Mouse (Mus musculus): ENCODE results near the gene Tmco1. TPM values are rescaled to one million over a fixed set of nuclear protein-coding genes. Genes with fewer than 3 reads are reported as not detected.
"Not testable (repeated sequence)": the region's sequence is repeated elsewhere in the genome, so short reads cannot be mapped to it uniquely, and the experiment has no call there.

The Tmco1 gene
- total RNA-seq, 2 experiments from 2014 or later = 46.0 to 51.6 TPM

GRCm38 (mm10) chr1:167331106-167331505, 22.9 kb downstream of the Tmco1 start:
- DNase-seq (ENCODE audit: low spot score in 2 of 2) = no peak

- DNase-seq (ENCODE audit: low spot score in 2 of 2) = no peak
Observed at GRCm38 (mm10) chr1:167336398-167336797, 28.2 kb downstream of the Tmco1 start.

- peak; percentile 93 to 94 for DNase-seq (ENCODE audit: low spot score in 2 of 2)
Observed at GRCm38 (mm10) chr1:167337463-167338095, 29.4 kb downstream of the Tmco1 start.

DNA sequence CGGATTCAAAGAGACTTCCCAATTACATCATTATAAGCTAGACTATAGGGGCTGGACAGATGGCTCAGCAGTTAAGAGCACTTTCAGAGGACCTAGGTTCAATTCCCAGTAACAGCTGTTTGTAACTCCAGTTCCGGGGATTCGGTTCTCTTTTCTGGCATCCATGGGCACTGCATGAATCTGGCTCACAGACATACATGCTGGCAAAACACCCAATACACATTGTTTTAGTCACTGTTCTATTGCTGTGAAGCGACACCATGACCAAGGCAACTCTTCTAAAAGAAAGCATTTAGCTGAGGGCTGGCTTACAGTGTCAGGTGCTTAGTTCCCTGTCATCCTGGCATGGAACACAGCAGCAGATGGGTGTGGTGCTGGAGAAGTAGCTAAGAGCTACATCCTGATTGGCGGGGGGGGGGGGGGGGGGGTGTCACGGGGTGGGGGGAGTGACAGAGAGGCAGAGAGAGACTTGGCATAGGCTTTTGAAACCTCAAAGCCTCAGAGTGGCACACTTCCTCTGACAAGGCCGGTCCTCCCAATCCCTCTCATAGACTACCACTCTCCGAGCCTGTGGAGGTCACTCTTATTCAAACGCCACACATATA, 31.1 kb downstream of the Tmco1 start:
- no peak for DNase-seq (ENCODE audit: low spot score in 2 of 2)

- no peak for DNase-seq (ENCODE audit: low spot score in 2 of 2)
Observed at GRCm38 (mm10) chr1:167340111-167340787, 32.1 kb downstream of the Tmco1 start.

GRCm38 (mm10) chr1:167340910-167341528, 32.8 kb downstream of the Tmco1 start:
- no peak for DNase-seq (ENCODE audit: low spot score in 2 of 2)

DNA sequence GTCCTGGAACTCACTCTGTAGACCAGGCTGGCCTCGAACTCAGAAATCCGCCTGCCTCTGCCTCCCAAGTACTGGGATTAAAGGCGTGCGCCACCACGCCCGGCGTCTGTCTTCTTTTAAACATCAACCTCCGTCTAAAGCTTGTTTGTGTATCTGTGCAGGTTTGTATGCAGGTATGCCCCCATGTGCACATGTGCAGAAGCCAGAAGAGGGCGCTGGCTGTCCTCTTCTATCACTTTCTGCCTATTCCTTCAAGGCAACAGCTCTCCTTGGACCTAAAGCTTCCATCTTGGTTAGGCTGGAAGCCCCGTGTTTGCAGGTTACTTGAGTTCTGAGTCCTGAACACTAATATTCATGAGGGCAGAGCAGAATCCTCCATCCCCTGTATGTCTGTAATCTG, 34.7 kb downstream of the Tmco1 start:
- no peak for DNase-seq (ENCODE audit: low spot score in 2 of 2)

DNA sequence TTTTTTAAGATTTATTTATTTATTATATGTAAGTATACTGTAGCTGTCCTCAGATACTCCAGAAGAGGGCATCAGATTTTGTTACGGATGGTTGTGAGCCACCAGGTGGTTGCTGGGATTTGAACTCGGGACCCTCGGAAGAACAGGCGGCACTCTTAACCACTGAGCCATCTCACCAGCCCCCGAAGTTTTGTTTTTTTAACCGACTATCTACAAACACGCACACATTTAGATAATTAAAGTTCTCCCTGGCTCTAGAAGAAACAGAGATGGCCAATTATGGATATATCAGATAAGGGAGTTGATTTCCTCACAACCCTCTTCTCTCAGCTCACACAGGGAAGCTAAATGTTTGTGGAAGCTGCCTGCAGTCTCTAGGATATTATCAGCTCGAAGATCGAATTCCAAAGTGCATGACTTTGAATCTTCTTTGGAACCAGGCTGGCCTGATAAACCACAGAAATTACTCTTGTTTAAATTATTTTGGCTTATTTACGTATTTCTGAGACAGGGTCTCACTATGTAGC, 37.9 kb downstream of the Tmco1 start:
- not testable (repeated sequence) for DNase-seq (ENCODE audit: low spot score in 2 of 2)

DNA sequence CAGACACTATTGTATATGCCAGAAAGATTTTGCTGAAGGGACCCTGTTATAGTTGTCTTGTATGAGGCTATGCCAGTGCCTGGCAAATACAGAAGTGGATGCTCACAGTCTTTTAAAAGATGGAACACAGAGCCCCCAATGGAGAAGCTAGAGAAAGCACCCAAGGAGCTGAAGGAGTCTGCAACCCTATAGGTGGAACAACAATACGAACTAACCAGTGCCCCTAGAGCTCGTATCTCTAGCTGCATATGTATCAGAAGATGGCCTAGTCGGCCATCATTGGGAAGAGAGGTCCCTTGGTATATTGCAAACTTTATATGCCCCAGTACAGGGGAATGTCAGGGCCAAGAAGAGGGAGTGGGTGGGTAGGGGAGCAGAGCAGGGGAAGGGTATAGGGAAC, 41.0 kb downstream of the Tmco1 start:
- not testable (repeated sequence) for DNase-seq (ENCODE audit: low spot score in 2 of 2)

- peak; percentile 78 to 80 for DNase-seq (ENCODE audit: low spot score in 2 of 2)
Observed at GRCm38 (mm10) chr1:167349815-167350596, 41.8 kb downstream of the Tmco1 start, which contains the start of gene Aldh9a1. Aldh9a1 (plus strand) TSS chr1:167349991.

- no peak for DNase-seq (ENCODE audit: low spot score in 2 of 2)
Observed at GRCm38 (mm10) chr1:167350597-167351415, 42.6 kb downstream of the Tmco1 start.

DNA sequence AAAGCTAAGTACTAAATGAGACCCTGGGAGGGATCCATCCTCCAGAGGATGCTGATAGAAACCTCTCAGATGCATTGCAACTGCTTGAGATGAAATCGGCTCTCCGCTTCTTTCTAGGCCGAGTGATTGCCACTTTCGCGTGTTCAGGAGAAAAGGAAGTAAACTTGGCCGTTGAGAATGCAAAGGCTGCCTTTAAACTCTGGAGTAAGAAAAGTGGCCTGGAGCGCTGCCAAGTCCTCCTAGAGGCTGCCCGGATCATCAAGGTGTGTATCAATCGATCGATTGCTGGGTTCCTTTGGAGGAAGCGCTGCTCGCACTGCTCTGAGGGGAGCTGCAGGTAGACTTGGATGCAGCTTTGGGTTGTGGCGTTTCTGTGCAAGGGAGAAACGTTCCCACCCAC, 44.2 kb downstream of the Tmco1 start:
- DNase-seq (ENCODE audit: low spot score in 2 of 2) = no peak

DNA sequence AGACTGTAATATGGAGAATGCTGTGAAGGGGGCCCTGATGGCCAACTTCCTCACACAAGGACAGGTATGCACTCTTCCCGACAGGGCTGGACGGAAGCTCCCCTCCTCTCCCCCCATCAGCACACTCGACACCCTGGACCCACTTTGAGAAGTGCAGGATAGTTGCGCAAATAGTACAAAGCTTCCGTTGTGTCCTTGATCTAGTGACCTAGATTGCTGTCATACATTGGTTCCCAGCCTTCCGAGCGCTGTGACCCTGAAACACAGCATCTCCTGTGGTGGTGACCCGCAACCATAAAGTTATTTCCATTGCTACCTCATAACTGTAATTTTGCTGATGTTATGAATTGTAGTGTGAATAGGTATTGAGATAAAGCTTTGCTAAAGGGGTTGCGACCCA, 49.2 kb downstream of the Tmco1 start:
- no peak for DNase-seq (ENCODE audit: low spot score in 2 of 2)

- DNase-seq (ENCODE audit: low spot score in 2 of 2) = no peak
Observed at GRCm38 (mm10) chr1:167358731-167359130, 50.6 kb downstream of the Tmco1 start.

- no peak for DNase-seq (ENCODE audit: low spot score in 2 of 2)
Observed at GRCm38 (mm10) chr1:167360268-167360667, 52.1 kb downstream of the Tmco1 start.

GRCm38 (mm10) chr1:167362819-167363218, 54.6 kb downstream of the Tmco1 start:
- DNase-seq (ENCODE audit: low spot score in 2 of 2) = no peak

DNA sequence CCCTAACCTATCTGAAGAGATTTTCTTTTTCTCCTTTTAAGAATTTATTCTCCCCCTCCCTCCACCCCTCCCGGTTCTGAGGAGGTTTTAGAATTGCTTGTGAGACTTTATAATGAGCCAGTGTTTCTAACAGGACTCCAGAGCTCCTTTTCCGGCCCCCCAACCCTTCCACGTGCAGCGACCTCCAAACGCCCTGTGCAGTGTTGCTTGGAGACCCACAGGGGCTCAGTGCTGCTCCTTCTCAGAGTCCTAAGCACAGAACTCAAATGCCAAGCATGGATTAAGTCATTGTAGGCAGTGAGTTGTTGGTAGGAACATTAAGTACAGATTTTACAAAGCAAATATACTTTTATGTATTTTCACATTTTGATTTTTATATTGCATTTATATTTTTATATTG, 55.1 kb downstream of the Tmco1 start:
- DNase-seq (ENCODE audit: low spot score in 2 of 2) = no peak

GRCm38 (mm10) chr1:167365808-167366207, 57.6 kb downstream of the Tmco1 start:
- peak in 1 of 2 experiments; percentile 12 for DNase-seq (ENCODE audit: low spot score in 2 of 2)

DNA sequence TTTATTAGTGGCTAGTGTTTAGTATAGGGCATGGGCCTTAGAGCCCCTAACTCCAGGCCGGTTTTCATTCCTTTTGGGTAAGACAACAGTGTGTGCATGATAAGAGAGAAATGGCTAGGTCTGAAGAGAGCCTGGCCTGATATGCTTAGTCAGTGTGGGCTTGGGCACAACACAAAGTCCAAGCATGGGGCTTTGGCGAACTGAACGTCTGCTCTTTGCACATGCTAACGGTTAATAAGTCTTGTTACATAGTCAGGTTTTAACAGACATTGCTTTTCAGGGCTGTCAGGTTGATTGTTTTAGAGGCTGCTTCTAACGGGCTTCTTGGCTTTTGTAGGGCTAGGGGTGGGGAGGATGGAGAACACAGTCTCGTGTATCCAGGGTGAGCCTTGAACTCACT, 58.4 kb downstream of the Tmco1 start:
- DNase-seq (ENCODE audit: low spot score in 2 of 2) = no peak

DNA sequence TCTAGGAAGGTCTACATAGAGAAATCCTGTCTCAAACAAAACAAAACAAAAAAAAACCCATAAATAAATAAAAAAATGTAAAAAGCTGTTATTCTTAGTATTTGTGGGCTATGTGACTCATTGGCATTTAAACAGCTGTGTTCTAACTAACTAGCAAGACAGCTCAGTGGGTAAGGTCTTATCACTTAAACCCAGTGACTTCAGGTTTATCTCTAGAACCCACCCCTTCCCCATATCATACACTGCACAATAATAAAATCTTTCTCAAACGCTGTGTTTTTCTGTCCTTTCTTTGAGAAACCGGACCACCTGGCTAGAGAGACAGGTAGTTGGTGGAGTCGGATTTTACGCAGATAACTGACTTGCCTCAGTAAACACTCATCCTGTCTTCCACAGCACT, 59.8 kb downstream of the Tmco1 start:
- DNase-seq (ENCODE audit: low spot score in 2 of 2) = no peak

All from left cerebral cortex, adult 18-20 months (tissue).